Mouse (Mus musculus): ENCODE measurements around the gene Cfap61. TPM values are rescaled to one million over a fixed set of nuclear protein-coding genes. Genes with fewer than 3 reads are reported as not detected.

Cfap61 gene
- total RNA-seq, 2 experiments from 2014 or later = 3.8 to 3.9 TPM

DNA sequence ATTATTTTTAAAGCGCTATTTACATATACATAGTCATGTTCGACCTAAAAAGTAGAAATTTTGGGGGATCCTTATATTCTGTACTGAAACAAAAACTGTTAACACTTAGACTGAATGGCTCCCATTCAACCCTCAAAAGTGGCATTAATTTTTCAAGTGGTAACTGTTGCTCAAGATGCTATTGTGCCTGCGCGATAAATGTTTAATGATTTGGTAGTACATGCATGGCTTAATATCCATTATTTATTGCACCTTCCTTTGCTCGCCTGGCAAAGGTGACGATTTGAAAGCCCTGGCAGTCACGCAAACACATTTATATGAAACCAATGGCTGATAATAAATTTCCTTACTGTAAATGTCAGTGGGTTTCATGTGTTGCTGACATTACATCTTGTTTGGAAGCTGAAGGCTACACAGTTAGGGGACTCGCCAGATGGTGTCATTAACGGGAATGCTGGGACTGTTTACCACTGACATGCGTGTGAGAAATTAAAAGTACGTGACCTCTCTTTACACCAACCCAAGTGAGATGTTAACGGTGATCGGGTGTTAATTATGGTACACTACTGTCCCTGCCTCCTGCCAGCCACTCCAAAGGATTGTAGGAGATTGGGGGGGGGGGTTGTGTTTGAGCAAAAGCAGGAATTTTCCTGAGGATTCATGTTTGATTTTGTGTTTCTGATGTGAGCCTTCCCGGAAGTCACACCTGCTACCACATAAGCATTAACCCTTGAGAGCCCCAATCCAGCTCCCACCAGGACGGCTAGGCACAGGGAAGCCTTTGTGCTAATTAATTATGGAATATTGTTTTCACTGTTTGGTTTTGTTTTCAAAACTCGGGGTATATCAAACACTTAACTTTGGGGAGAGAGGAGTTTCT, 127.1 kb downstream of the Cfap61 start:
- no peak for DNase-seq (ENCODE audit: extremely low spot score in 1 of 2, low spot score in 2 of 2)
- intact Hi-C loops (cut with DNase I) = no loop called here

DNA sequence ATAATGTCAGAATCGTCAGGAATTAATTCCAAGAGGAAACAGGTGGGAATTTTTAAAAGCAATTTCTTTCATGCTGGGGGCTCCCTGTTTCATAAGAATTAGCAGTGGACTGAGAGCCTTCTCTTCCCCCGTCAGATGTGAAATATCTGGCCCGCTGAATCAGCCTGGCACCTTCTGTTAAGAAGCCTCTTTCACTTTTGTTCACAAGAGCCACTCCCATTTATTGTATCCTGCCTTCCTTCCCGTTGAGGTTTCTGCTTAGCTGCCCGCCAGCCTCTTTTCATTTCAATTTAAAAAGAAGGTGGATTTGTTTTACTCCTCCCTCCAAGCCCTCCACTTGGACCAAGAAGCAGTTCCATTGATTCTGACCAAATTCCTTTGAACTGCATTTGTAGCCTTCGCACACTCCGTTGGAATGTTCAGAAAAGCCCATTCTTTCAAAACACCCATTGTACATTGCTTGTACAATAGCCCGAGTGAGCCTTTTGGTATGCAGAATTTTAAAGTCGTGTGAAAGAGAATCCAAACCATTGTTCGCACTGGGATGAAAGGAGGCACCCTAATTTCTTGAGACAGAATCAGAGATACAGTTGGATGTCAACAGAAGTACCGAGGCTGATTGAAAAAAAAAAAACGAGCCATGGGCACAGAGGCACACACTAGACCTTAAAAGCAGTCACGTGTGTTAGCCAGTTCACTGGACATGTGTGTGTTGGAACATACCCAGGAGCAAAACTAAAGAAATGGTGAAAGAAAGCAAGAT, 127.9 kb downstream of the Cfap61 start:
- intact Hi-C loops (cut with DNase I) = no loop called here
- no peak for DNase-seq (ENCODE audit: extremely low spot score in 1 of 2, low spot score in 2 of 2)

DNA sequence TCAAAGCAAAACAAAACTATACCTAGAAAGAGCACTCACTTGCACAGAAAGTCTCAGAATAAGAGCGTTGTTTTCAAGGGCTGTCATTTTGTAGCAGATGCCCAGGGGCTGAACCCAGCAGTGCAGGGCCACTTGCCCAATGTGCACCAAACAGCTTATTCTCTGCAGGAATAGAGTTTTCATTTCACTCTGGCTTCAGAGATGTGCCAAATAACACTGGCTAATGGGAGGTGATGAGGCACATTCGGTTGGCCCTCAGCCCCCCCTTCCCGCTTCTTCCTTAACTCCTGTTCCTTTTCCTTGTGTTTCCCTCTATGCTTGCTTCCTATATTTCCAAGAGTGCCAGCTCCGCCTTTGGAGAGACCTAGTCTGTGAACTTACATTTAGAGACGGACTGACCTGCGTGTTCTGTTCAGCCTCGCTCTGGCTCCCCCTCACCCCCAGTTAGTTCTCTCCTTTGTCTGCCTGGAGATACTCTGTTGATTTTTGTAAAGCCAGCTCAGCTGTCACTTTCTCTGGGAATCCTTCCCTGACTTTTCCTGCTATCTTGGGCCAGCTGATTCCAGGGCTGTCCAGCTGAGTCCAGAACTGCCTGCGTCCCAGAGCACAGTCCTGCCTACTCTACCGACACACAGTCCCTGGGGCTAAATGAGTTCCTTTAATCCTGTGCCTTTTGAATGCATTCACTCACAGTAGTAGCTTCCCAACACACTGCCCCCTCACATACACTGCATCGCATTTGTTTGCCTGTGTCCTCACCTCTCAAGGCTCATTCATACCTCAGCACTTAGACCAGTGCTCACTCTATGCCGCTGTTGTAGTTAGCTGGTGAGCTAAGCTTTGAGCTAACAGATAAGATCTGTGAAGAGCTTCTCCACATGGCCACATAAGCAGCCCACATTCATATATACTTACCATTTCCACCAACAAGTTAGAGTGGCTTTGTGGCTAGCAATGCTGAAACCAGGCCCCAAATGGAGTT, 128.8 kb downstream of the Cfap61 start:
- no peak for DNase-seq (ENCODE audit: extremely low spot score in 1 of 2, low spot score in 2 of 2)
- intact Hi-C loops (cut with DNase I) = no loop called here

DNA sequence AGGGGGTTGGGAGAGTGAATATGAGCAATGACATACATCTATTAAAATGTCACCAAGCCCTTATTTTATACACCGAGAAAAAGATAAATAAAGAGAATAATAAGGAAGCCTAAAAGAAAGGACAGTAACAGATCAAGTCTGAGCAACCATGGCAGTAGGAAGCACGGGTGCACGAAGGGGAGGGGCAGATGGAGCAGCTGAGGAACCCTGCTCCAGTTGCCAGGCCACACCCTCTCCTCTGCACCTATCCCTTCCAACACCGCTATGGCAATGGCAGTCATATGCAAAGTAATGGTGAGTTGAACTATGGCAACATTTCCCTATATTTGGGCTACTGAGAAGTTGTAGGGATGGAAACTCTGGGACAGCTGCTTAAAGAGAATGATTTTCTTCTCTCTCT, 132.8 kb downstream of the Cfap61 start:
- intact Hi-C loops (cut with DNase I) = loop anchor here (5.0 kb wide), 1 partner anchor 150 kb away; no protein-coding TSS in a partner anchor

DNA sequence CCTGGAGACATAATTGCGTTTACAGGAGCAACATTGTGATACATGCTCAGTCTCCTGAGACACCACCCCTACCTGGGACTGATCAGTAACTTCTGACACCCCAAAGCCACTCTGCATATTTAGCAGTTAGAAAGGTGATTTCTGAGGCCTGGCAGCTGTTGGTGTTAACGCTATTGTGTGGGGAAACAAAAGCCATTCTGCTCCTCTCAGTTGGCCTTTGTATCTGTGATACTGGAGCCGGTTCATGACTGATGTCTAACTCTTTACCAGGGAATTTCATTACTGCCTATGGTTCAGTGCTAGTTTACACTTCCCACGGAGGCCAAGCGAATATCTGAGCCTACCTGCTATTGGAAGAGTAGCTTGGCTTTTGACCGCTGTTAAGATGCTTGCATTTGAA, 138.7 kb downstream of the Cfap61 start:
- DNase-seq (ENCODE audit: extremely low spot score in 1 of 2, low spot score in 2 of 2) = no peak
- intact Hi-C loops (cut with DNase I) = no loop called here

More for the DNA sequence above, 132.8 kb downstream of the Cfap61 start:
- DNase-seq (ENCODE audit: extremely low spot score in 1 of 2, low spot score in 2 of 2) = no peak

DNA sequence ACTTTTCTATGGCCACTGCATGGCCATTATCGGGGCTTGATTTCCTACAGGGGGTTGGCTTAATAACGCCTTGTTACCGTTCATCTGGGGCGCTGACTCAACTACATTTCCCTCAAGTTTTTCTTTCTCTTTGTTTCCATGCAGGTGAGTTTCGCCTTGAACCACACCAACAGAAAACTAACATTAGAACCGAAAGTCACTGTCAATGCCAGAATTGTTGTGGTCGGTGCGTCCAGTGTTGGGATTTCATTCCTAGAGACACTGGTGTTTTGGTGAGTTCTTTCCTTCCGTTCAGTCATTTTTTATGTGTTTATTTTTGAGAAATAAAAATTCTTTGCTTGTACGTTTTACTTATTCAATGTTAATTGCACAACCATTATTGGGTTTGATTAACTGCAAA, 142.5 kb downstream of the Cfap61 start:
- intact Hi-C loops (cut with DNase I) = no loop called here
- no peak for DNase-seq (ENCODE audit: extremely low spot score in 1 of 2, low spot score in 2 of 2)

DNA sequence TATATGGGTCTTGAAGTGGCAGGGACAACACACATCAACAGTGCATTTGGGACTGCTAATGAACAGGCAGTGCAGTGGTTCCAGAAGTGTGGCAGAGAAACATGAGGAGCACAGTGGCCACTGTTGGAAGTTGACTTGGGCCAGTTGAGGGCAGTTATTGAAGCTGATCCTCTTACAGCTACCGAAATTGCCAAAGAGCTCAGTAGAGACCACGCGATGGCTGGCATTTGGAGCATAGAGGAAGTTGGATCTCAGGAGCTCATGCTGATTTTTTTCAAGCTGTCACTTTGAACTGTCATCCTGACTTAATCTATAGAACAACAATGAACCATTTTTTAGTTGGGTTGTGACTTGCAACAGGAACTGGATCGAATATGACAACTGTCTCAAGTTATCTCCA, 145.7 kb downstream of the Cfap61 start:
- no peak for DNase-seq (ENCODE audit: extremely low spot score in 1 of 2, low spot score in 2 of 2)
- intact Hi-C loops (cut with DNase I) = no loop called here

DNA sequence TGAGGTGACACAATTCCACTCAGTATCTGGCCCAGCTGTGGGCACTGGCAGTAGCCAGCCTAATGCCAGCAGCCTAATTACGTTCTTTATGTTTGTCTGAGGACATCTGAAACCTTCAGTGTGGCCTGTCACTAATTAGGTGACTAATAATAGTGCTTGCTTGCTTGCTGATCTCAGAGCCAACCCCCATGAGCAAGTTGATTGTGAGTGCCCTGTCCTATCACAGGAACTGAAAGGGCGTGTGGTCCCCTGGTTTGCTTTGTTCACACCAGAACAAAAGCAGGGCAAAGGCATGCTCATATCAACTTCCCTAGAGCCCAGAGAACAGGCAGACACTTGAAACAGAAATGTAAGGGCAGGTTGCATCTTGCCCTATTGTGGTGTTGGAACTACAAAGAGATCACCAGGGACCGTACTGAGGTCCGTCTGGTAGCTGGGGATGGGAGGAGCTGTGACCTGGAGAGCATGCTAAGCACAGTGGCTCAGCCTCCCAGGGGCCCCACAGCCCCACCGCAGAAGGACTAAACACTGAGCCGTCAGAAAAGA, 148.8 kb downstream of the Cfap61 start:
- no peak for DNase-seq (ENCODE audit: extremely low spot score in 1 of 2, low spot score in 2 of 2)

DNA sequence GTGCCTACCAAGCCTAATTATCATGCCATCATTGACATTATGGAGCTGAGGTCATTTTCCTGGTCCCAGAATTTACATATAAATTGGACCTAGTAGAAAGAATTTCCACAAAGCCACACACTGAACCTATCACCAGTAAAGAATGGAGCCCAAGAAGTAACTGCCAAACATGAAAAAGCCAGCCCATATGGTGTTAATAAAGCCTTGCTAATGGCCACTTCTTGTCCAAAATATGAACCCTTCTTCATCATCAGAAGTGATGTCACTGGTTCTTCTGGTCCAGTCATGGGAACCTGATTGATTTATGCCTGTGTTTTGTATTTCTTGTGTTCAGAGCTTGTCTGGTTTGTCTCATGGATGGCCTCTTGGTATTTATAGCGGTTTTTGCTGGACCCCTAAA, 152.8 kb downstream of the Cfap61 start:
- DNase-seq (ENCODE audit: extremely low spot score in 1 of 2, low spot score in 2 of 2) = no peak
- intact Hi-C loops (cut with DNase I) = no loop called here

More for the DNA sequence above, 148.8 kb downstream of the Cfap61 start:
- intact Hi-C loops (cut with DNase I) = no loop called here

DNA sequence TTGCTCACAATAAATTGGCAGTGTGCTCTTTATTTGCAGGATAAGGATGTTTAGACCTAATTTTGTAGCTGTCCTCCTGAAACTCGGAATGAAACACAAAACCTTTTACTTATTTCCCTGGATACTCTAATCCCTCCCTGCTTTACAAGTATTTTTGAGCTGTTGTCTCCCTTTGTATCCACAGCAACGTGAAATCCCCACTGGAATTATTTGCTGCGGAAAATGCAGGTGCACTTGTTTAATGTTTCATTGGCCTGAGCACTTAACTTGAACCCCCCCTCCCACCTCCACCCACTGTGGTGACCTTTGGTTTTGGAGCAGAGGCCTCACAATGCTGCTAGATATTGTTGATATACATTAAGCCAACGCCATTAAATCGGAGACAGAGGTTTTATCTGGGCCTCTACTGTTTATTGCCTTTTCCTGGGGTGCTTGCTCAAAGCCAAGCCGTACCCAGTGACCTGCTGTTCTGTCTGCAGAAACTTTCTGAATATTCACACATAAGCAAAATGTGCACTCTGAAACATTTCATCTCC, 154.6 kb downstream of the Cfap61 start:
- intact Hi-C loops (cut with DNase I) = no loop called here
- no peak for DNase-seq (ENCODE audit: extremely low spot score in 1 of 2, low spot score in 2 of 2)

DNA sequence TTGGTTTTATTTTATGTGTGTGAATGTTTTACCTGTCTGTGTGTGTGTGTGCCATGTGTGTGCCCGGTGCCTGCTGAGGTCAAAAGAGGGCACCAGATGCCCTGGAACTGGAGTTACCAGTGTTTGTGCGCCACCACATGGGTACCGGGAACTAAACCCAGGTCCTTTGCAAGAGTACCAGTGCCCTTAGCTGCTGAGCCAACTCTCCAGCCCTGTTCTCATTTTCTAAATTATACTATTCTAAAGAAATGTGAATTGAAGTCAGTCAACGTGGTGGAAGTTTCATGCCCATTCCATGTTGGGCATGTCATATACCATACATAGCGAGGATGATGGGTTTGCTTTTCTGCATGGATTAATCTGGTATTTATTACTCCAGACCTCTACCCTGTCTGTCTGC, 162.9 kb downstream of the Cfap61 start:
- intact Hi-C loops (cut with DNase I) = no loop called here
- no peak for DNase-seq (ENCODE audit: extremely low spot score in 1 of 2, low spot score in 2 of 2)

DNA sequence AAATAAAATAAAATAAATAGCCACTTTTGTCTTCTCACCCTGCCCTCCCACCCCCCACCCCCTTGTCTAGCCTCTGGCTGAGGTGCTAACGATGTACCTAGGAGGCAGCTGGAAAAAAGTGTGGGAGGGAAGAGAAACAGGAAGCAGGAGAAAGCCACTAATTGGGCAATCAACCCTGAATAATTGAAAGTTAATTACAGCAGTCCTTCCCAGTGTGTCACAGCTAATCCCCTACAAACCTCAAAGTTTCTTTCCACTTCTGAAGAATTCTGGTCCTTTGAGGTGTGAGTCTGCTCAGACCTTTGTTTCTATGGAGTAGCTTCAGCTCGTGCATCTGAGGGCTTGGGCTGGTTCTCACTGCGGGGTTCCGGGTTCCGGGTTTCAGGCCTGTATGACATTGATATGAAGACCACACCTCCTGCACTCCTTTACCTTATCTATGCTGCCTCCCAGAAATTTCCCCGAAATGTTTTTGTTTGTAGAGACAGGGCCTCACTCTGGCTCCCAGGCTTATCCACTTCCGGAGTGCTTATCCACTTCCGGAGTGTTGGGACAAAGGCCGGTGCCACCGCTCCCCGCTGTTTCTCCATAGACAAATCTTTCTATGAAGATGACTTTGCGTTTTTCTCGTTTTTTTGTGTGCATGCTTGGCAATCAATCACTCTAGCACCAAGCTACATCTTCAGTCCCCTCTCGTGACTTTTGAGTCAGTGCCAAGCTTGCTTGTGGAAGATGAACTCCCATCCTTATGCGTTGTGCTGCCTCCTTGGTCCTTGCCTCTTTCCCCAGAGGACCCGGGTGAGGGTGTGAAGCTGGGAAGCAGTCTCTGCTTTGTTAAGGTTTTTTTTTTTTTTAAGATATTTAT, 164.5 kb downstream of the Cfap61 start:
- DNase-seq (ENCODE audit: extremely low spot score in 1 of 2, low spot score in 2 of 2) = no peak
- intact Hi-C loops (cut with DNase I) = no loop called here

DNA sequence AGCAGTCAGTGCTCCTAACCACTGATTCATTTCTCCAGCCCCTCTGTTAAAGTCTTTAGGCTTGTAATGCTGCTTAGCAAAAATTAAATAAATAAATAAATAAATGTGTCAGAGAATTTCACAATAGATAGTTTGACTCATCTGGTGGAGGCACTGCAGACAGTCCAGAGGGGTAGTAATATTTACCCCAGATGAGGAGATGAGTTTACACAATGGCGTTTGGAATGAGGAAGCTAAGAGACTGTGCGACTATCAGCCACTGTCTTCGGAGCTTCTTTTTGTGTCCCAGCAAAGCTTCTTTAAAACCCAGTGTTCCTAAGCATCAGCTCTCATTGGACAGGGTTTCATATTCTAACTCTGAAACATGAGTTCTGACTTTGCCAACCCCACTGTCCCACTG, 165.3 kb downstream of the Cfap61 start:
- no peak for DNase-seq (ENCODE audit: extremely low spot score in 1 of 2, low spot score in 2 of 2)
- intact Hi-C loops (cut with DNase I) = no loop called here

DNA sequence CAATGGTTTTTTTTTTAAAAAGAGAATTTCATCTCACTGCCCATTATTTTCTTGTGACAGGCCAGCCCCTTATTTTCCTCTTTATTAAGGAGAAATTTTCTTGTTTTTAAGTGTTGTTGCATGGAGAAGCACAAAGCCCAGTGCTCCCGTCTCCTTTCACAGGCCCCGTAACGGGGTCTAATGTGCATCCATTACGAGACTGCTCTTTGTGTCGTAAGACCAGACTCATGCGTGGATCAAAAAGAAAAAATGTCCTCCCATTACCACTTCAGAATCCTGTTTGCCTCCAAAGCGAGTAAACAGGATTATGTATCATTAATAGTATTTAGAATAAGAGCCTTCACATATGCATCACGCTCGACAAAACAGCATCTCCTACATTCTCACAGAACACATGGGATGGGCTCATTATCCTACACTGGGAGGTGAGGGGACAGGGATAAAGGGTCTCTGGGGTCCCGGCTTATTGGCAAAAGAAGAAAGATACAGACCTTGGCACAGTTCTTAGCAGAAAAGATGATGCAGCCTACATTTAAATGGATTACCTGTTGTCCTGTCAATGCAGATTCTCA, 166.0 kb downstream of the Cfap61 start:
- no peak for DNase-seq (ENCODE audit: extremely low spot score in 1 of 2, low spot score in 2 of 2)
- intact Hi-C loops (cut with DNase I) = no loop called here

DNA sequence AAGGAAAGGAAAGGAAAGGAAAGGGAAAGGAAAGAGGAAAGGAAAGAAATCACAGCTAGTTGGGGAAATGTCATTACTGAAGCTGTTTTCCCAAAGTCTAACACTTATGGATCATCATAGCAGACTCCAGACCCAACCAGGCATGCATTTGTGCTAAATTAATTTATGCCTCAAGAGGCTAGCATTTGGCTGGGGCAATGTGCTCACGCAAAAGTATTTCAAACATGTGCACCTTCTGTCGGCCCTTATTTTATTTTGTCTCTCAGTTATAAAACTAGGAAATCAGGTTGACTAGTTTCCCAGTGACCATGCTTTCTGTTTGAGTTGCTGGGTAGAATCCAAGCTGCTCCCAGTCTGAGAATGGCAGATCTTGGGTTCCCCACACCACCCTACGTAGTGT, 168.0 kb downstream of the Cfap61 start:
- intact Hi-C loops (cut with DNase I) = no loop called here
- DNase-seq (ENCODE audit: extremely low spot score in 1 of 2, low spot score in 2 of 2) = no peak

DNA sequence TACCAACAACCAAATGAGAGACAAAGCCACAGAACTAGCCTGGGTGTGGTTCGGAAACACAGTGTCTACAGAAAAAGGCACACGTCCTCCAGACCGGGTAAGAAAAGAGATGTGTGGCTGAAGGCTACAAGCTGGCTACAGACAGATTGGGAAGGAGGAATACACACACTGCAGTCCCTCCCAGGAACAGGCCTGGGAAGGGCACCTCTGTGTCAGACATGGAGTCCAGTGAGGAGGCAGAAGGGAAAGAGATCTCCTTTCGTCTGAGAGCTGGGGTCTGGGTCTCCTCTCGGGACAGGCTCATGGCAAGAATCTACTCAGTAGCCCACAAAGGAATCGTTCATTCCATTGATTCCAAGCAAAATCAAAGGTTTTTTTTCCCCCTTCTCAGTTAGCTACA, 170.8 kb downstream of the Cfap61 start:
- no peak for DNase-seq (ENCODE audit: extremely low spot score in 1 of 2, low spot score in 2 of 2)
- intact Hi-C loops (cut with DNase I) = no loop called here

DNA sequence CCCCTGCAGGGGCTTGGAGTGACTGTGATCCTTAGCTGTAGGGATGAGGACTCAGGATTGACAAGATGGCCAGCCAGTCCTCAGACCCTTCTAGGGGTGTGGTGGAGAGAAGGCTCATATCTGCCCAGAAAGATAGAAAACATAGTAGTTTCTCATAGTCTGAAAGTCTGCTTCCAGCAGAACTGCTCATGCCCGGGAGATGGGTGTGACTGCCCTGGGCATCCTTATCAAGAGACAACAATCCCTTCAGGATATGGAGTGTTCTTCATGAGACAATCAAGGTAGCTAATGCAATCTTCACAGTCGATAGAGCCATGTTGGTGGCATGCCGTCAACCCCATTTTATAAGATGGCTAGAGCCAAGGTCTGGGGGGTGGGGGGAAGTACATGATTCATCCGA, 173.4 kb downstream of the Cfap61 start:
- intact Hi-C loops (cut with DNase I) = no loop called here
- DNase-seq (ENCODE audit: extremely low spot score in 1 of 2, low spot score in 2 of 2) = no peak
